Mouse (Mus musculus) ES-E14 (cell line): ENCODE data around the gene Ssrp1.

Experiments
- CHD2 ChIP-seq: IDR thresholded peaks from 2 replicates; pipeline ENCODE4 v1.6.1; 2014; ENCODE audit warnings: mild to moderate bottlenecking, low read depth, low read length, inconsistent platforms
- HCFC1 ChIP-seq: IDR thresholded peaks from 2 replicates; pipeline ENCODE4 v1.6.1; 2012; ENCODE audit warnings: low read length, inconsistent platforms, borderline replicate concordance; ENCODE audit not compliant: insufficient read depth
- MAFK ChIP-seq: IDR thresholded peaks from 2 replicates; pipeline ENCODE4 v1.6.1; 2014; ENCODE audit warnings: mild to moderate bottlenecking, low read depth, low read length, inconsistent platforms; ENCODE audit not compliant: insufficient read depth
- ZC3H11A ChIP-seq: IDR thresholded peaks from 2 replicates; pipeline ENCODE4 v1.6.1; 2012; ENCODE audit warnings: low read depth, mild to moderate bottlenecking, inconsistent platforms, low read length, borderline replicate concordance
- ZNF384 ChIP-seq: IDR thresholded peaks from 2 replicates; pipeline ENCODE4 v1.6.1; 2012; ENCODE audit warnings: low read depth, low read length, inconsistent platforms

DNA sequence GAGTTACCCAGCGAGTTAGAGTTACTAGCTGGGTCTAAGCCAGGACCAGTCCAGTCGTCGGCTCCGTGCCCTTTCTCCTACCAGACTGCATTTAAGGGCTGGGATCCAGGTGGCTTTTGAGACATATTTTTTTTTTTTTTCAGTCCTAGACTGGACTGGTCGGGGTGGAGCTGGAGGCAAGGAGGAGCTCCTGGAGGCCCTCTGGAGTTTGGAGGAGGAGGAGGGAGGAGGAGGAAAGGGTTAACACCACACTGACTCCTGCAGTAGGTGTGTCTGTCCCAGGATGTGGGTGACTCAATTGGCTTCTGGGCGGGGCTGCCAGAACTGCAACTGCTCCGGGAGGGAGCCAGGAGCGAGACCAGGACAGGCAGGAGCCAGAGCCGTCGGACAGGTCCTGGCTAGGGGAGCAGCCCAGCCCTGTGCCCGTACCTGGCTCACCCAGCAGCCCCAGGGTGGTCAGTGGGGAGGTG, 23.6 kb downstream of the Ssrp1 start:
- TF ChIP-seq MAFK: no peak
- TF ChIP-seq CHD2: no peak
- TF ChIP-seq ZNF384: no peak
- no peak for TF ChIP-seq HCFC1
- no peak for TF ChIP-seq ZC3H11A
